Mouse (Mus musculus): ENCODE measurements around the gene Rab3ip. TPM values are rescaled to one million over a fixed set of nuclear protein-coding genes. Genes with fewer than 3 reads are reported as not detected.

Gene Rab3ip
- 22.6 and 22.9 TPM in 2 replicates for total RNA-seq (2017)

DNA sequence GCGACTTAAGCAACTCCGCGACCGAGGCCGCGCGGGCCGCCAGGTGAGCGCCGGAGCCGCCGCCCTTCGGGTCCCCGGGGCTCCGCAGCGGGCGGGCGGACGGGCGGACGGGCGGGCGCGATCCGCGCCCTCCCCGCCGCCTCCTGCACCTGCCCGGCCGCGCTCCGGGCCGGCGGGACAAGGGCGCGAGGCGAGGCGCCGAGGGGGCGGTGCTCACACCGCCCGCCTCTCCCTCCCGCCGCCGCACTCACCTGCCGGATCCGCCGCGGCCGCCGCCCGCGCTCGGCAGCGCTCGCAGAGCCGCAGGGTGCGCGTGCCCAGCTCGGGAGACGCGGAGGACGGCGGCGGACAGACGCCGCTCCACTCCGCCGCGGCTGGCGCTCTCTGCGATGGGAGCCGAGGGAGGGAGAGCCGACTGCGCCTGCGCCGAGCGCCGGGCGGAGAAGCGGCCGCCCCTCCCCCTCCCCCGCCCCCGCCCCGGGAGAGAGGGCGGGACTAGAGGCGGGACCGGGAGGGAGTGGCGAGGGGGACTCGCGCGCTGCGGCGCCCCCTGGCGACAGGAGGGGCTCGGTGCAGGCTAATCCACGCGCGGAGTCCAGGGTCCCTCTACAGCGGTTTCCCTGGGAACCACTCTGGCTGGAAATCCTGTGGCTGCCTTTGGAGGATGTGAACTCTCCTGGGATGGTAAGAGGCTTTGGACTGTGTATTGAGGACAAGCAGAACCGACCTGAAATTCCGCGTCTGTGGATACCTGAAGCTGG, at the start of gene Rab3ip:
Gene Rab3ip, minus strand, starts transcription at position 761 of the 761 bp plus-strand sequence.
- ATAC-seq (replicated peaks in 1 of 2; ENCODE audit: insufficient read depth in 1 of 2, low FRiP score in 2 of 2, low TSS enrichment in 1 of 2, low read depth in 1 of 2, poor library complexity in 2 of 2, severe bottlenecking in 2 of 2): peak; percentile 88 to 90

DNA sequence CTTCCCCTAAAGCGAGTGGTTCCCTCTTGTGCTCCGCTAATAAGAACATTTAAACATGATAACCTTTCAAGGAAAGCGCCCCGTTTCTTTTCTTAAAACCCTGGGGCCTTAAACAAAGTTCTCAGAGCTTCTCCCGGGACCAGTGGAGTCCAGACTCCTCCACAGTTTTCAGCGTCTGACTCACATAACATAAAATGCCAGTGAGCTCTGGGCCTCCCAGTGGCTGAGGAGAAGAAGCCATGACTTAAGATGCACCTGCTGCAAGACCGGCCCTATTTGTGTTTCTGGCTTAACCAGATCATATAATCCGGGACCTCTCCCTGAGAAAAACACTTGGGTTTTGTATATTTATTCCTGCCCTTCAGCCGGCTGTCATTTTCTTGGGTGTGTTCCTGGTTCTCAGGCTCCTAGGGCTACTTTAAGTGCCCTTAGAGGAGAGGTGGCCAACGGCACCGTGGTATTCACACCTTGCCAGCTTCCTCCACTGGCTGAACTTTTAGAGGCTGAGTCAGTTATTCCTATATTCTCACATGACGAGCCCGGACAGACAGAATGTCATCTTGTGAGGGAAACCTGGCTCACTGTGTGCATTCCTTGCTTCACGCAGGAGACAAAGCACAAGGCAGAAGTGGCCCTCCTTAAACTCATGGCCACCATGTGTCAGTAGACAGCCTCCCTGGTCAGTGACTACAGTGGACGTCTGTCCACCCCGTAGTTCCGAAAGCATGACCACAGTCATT, 48.3 kb upstream of the Rab3ip start:
- no peak for ATAC-seq (replicated peaks in 1 of 2; ENCODE audit: insufficient read depth in 1 of 2, low FRiP score in 2 of 2, low TSS enrichment in 1 of 2, low read depth in 1 of 2, poor library complexity in 2 of 2, severe bottlenecking in 2 of 2)

DNA sequence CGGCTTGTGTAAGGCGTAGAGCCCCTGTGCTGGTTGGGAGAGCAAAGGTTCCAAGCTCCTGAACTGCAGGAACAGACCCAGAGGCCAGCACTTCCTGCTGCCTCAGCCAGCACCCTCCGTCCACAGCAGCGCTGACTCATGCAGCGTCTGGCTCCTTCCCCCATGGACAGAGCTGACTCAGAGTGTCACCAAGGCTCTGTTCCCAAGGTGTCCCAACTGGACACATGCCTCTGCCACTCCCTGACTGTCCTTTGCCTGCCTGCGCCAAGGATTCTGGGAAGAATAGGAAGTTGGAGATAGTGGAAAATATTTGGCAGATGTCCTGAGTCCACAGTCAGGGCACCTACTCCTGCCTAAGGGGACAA, 45.6 kb upstream of the Rab3ip start:
- peak; percentile 84 to 89 for ATAC-seq (replicated peaks in 1 of 2; ENCODE audit: insufficient read depth in 1 of 2, low FRiP score in 2 of 2, low TSS enrichment in 1 of 2, low read depth in 1 of 2, poor library complexity in 2 of 2, severe bottlenecking in 2 of 2)

DNA sequence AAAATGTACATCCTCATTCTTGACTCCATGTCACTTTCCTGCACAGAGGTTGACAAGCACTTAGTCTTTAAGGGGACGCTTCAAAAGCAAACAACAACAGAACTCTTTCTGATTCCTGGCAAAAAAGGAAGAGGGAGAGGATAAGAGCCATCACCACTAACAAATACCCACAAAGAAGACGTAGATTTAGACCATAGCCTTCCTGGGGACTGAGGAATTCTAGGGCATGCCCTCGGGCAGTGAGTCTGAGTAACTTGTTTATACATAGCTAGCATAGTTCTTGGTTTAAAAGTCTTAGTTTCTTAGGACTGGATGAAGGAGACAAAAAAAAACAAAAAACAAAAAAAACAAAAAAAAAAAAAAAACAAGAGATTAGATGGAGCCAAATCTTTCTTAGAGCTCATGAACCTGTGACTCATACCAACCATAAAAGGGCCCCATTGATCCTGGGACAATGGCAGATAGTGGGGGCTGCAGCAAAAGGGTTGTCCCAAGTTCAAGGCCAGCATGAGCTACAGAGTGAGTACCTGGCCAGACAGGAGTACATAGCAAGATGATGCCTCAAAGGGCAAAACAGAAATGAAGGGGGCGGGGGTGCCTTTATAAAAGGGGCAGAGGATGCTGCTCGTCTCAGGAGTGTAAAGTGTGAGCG, 45.1 kb upstream of the Rab3ip start:
- ATAC-seq (replicated peaks in 1 of 2; ENCODE audit: insufficient read depth in 1 of 2, low FRiP score in 2 of 2, low TSS enrichment in 1 of 2, low read depth in 1 of 2, poor library complexity in 2 of 2, severe bottlenecking in 2 of 2): 0 out of 4 replicates have a peak, but pooled peaks of 1 of the 2 experiments have one; percentile 24

DNA sequence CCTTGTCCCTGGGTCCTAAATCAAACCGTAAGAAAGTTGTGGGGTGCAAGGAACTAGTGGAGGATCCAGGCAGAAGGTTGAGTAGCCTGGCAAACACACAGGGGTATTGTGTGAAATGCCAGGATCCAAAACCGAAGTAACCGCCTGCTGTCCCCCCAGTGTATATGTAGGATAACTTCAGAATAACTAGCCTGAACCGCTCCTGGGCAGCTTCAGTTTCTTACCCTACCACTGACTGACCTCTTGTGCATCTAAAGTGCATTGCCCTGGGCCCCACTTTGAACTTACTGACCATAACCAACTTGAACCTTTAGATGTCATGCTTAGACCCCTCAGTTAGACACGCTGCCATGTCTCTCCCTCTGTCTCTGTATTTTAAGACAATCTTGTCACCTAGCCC, 44.6 kb upstream of the Rab3ip start:
- ATAC-seq (replicated peaks in 1 of 2; ENCODE audit: insufficient read depth in 1 of 2, low FRiP score in 2 of 2, low TSS enrichment in 1 of 2, low read depth in 1 of 2, poor library complexity in 2 of 2, severe bottlenecking in 2 of 2): no peak

DNA sequence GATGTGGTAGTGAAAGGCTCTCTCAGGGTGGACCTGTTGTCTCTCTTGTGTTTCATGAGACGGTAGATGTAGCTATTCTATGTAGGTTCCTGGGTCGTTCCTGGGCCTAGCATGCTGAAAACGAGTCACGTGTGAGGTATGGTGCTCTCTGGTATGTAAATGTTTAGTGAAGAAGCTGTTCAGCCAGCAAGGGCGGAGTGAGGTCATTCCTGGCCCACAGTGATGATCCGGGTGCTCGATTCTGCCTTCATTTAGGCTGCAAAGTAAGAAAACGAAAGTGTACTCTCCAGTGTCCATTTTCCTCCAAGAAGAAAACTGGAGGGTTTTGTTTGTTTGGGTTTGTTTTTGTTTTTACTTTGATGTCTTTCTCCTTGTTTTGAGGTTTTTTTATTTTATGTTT, 43.4 kb upstream of the Rab3ip start:
- no peak for ATAC-seq (replicated peaks in 1 of 2; ENCODE audit: insufficient read depth in 1 of 2, low FRiP score in 2 of 2, low TSS enrichment in 1 of 2, low read depth in 1 of 2, poor library complexity in 2 of 2, severe bottlenecking in 2 of 2)

DNA sequence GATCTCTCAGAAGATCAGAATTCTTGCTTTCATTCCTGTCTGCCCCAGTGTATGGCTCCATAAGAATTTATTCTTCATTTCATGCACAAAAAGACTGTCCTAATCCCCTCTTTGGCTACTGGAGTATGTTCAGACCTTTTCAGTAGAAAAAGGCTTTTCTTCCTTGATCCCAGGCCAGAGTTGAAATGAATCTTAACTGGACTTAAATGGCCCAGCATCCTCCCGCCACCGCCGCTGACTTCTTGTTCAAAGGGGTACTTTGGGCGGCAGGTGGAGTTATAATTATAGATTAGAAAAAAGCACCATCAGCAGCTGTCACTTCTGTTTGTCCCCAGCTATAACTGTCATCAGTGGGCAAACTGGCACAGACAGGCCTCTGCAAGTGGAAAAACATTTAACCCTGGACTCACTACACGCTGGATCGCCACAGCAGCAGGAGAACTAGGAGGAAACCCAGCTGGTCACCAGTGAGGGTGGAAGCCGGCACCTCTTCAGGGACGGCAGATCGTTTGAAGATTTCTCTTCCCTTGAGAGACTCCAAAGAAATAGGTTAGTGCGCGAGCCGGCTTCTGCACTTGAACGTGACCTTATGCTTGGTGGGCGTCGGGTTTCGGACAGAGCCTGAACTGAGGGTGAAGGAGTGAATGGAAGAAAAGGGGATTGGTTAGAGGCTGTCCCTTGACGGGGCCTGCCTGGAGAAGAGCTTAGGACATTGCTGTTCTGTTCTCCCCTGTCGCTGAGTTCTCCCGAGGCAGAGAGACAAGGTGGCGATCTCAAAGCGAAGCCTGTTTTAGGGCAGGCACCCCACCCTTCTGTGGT, 35.9 kb upstream of the Rab3ip start, which contains the start of gene Best3:
Gene Best3, plus strand, starts transcription at position 51 of the 819 bp plus-strand sequence.
- no peak for ATAC-seq (replicated peaks in 1 of 2; ENCODE audit: insufficient read depth in 1 of 2, low FRiP score in 2 of 2, low TSS enrichment in 1 of 2, low read depth in 1 of 2, poor library complexity in 2 of 2, severe bottlenecking in 2 of 2)

DNA sequence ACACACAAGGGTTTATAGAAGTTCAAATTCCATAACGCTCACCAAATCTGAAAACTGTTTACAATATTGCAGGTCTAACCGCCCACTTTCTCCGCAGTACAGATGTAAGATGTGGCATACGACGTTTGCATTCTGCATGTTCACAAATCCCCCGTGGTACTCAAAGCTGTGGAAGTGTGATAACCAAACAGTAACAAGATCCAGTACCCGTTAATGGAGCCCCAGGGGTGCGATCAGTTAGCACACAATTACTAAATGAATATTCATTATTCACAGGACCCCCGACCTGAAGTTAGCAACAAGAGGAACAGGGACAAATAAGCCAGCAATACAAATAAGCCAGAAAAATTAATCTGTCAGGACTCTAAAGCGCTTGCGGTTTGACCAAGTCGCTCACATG, 34.3 kb upstream of the Rab3ip start:
- ATAC-seq (replicated peaks in 1 of 2; ENCODE audit: insufficient read depth in 1 of 2, low FRiP score in 2 of 2, low TSS enrichment in 1 of 2, low read depth in 1 of 2, poor library complexity in 2 of 2, severe bottlenecking in 2 of 2): no peak

DNA sequence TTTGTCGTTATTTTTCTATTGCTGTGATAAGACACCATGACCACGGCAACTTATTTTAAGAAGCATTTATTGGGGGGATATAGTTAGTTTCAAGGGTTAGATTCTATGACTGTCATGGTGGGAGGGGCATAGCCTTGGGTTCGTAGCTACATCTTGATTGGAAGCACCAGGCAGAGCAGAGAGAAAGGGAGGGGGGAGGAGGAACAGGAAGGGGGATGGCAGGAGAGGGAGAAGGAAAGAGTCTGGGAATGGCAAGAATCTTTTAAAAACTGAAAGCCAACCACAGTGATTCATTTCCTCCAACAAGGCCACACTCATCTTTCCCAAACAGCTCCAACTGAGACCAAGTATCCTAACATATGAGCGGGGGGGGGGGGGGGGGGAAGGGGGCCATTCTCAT, 32.0 kb upstream of the Rab3ip start:
- no peak for ATAC-seq (replicated peaks in 1 of 2; ENCODE audit: insufficient read depth in 1 of 2, low FRiP score in 2 of 2, low TSS enrichment in 1 of 2, low read depth in 1 of 2, poor library complexity in 2 of 2, severe bottlenecking in 2 of 2)

DNA sequence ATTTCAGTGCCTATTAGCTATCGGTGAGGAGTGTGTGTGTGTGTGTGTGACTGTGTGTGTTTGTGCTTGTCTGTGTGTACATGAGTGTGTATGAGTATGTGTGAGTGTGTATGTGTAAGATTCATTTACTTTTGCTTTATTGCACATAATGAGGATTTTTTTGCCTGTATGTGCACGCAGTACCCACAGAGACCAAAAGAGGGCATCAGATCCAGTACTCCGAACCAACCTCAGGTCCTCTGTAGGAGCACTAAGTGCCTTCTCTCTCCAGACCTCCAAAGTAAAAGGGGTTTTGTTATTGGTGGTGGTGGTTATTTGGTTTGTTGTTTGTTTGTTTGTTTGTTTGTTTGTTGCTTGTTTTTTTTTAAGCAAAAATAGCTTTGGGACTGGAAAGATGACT, 30.3 kb upstream of the Rab3ip start:
- ATAC-seq (replicated peaks in 1 of 2; ENCODE audit: insufficient read depth in 1 of 2, low FRiP score in 2 of 2, low TSS enrichment in 1 of 2, low read depth in 1 of 2, poor library complexity in 2 of 2, severe bottlenecking in 2 of 2): peak; percentile 72; a peak in 3 of 4 replicates

DNA sequence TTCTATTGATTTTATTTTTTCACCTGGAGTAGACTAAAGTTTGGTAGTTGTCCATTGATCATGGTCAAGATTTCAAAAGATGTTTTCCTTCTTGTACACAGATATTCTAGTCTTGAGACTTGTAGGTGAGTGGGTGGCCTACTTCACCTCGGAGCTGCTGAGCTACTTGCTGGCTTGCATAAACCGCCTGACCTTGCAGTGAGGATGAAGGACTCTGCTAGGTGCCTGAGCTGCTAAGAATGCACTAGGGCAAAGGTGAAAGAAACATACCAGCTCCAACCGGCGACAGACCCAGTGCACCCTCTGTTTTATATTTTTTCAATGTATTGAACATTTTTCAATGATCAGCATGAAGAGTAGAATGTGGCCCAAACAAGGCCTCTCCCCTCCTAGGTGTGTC, 29.7 kb upstream of the Rab3ip start:
- ATAC-seq (replicated peaks in 1 of 2; ENCODE audit: insufficient read depth in 1 of 2, low FRiP score in 2 of 2, low TSS enrichment in 1 of 2, low read depth in 1 of 2, poor library complexity in 2 of 2, severe bottlenecking in 2 of 2): no peak

DNA sequence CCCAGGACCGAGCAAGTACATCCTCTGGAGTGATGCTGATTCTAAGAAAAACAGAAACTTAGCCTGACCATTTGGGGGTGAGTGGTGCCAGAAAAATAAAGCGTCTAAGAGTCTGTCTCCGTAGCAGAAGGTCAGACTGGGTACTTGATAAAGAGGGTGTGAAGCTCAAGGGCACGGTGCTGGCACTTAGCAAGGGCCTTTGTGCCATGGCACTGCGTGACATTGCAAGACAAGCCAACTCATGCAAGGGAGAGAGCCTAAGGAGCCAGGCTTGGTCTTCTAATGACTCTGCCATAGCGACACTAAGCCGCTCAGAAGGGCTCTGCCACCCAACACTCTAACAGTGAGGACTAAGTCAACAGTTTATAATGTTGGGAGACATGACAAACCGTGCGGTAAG, 28.3 kb upstream of the Rab3ip start:
- ATAC-seq (replicated peaks in 1 of 2; ENCODE audit: insufficient read depth in 1 of 2, low FRiP score in 2 of 2, low TSS enrichment in 1 of 2, low read depth in 1 of 2, poor library complexity in 2 of 2, severe bottlenecking in 2 of 2): no peak

DNA sequence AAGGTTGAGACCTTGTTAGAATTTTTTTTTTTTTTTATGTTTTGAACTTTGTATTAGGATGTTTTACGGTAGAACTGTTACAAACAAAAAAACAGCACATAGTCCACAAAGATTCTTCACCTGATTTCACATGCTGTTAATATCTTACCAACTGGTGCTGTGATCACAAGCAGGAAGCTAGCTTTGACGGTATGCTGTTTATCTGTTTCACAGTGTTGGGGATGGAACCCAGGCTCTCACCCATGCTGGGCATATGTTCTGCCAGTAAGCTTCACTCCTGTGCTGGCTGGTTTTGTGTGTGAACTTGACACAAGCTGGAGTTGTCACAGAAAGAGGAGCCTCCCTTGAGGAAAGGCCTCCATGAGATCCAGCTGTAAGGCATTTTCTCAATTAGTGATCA, 27.3 kb upstream of the Rab3ip start:
- no peak for ATAC-seq (replicated peaks in 1 of 2; ENCODE audit: insufficient read depth in 1 of 2, low FRiP score in 2 of 2, low TSS enrichment in 1 of 2, low read depth in 1 of 2, poor library complexity in 2 of 2, severe bottlenecking in 2 of 2)

DNA sequence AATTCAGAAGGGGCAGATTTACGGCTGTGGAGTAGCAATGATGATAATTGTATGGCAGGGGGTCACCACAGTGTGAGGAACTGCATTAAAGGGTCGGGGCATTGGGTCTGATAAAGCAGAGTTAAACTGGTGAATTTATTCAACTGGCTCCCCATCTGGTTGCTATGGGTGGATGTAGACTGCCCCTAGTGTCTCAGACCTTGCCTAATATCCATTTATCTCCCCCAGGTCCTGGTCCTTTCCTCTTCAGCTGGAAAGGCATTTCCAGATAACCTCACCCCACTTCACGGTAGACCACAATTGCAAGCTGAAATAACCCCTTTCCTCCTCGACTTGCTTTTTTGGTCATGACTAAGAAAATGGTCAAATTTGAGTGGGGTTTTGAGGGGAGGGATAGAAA, 26.9 kb upstream of the Rab3ip start:
- ATAC-seq (replicated peaks in 1 of 2; ENCODE audit: insufficient read depth in 1 of 2, low FRiP score in 2 of 2, low TSS enrichment in 1 of 2, low read depth in 1 of 2, poor library complexity in 2 of 2, severe bottlenecking in 2 of 2): no peak

DNA sequence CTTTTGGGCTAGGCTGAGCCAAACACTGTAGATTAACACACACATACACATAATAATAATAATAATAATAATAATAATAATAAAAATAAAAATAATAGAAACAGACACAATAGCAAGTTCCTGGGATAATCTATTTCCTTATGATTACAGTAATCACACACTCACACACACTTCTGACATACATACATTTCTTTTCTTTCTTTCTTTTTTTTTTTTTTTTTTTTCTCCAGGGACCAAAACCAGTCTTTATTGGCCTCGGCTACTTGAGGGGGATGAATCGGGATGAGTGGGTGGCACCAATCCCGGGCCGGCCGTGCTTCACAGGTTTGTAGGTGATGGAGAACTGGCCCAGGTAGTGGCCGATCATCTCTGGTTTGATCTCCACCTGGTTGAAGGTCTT, 21.9 kb upstream of the Rab3ip start, which contains the start of gene Gm10271:
Gene Gm10271, minus strand, starts transcription at position 101 of the 400 bp plus-strand sequence.
- ATAC-seq (replicated peaks in 1 of 2; ENCODE audit: insufficient read depth in 1 of 2, low FRiP score in 2 of 2, low TSS enrichment in 1 of 2, low read depth in 1 of 2, poor library complexity in 2 of 2, severe bottlenecking in 2 of 2): no peak

DNA sequence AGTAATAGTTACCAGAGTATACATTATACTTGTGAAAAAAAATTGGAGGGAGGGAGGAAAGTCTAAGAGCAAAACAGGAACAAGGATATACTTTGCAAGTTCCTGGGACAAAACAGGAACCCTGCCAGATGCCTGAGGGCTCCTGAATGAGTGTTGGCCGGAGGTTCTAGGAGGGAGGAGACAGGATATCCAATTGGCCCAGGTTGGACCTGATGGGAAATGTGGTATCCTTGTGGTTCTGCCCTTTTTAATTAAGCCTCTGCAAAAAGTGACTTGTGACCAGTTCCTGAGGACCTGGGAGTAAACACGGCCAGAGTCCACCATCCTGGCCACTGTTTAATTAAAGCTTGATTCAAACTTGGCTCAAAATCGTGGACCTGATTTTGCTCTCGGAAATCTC, 18.2 kb upstream of the Rab3ip start:
- no peak for ATAC-seq (replicated peaks in 1 of 2; ENCODE audit: insufficient read depth in 1 of 2, low FRiP score in 2 of 2, low TSS enrichment in 1 of 2, low read depth in 1 of 2, poor library complexity in 2 of 2, severe bottlenecking in 2 of 2)

DNA sequence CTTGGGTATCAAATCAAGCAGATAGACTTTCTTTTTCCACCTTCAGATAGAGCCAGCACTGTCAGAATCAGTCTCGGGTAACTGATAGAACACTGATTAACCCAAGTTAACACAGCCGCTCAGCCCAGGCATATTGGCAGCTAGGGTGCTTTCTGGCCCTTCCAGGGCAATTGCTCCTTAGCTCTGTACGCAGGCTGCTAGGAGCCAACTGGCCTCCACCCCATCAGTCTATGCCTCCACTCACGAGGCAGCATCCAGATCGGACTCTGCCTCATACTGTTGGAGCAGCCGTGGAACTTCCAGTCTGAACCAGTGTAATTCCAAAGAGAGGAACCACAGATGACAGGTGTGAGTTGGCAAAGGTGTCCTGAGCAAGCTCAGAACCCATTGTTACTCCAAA, 15.5 kb upstream of the Rab3ip start:
- ATAC-seq (replicated peaks in 1 of 2; ENCODE audit: insufficient read depth in 1 of 2, low FRiP score in 2 of 2, low TSS enrichment in 1 of 2, low read depth in 1 of 2, poor library complexity in 2 of 2, severe bottlenecking in 2 of 2): no peak
